Mouse (Mus musculus) yolk sac, embryonic 10.5 days (tissue): ENCODE results near the gene Ilvbl.
"Not testable (repeated sequence)": the region's sequence is repeated elsewhere in the genome, so short reads cannot be mapped to it uniquely, and the experiment has no call there.

Experiments used
- DNase-seq: peaks from one replicate; pipeline ENCODE4 v3.0.0-alpha.2; 2017; ENCODE audit warnings: low spot score

Ilvbl gene

DNA sequence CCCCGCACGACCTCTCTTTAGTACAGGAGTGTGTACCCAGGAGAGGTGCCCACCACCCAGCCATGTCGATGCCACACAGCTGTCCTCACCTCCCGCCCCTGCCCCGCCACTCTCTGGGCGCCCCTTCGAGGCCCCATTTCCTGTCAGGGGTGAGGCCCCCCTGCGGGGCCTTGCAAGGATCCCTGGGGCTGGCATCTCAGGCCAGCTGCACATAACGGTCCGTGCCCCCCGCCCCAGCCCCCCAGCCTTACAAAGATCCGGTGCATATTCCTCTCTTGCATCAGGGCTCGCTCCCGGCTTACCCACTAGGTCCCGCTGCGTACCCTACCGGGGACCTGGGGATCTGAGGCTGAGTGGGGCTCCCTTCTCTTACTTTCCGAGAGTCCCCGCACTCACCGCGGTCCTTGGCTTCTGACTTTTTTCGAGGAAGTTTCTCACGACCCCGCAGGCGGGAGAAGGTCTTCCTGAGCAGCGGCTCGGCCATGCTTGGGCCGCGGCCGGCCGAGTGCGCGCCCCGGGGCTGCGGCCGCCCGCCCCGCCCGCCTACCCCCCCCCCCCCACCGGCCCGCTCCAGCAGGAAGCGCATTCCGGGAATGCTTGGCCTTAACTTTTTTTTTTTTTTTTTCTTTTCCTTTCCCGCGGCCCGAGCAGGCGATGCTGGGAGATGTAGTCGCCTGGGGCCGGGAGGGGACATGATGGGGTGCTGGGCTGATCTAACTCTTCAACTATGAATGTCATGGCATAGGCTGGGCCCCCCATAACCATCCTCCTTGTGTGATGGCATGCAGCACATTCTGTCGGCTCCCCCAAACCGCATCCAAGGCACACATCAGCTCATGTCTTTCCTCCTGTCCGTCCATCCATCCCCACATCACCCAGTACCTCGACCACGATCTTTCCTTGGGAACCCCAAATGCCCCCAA, 17.5 kb downstream of the Ilvbl start, which contains the start of gene Syde1:
Gene Syde1 (minus strand): TSS at position 559 of the 923 bp plus-strand sequence.
- DNase-seq: peak; percentile 76

DNA sequence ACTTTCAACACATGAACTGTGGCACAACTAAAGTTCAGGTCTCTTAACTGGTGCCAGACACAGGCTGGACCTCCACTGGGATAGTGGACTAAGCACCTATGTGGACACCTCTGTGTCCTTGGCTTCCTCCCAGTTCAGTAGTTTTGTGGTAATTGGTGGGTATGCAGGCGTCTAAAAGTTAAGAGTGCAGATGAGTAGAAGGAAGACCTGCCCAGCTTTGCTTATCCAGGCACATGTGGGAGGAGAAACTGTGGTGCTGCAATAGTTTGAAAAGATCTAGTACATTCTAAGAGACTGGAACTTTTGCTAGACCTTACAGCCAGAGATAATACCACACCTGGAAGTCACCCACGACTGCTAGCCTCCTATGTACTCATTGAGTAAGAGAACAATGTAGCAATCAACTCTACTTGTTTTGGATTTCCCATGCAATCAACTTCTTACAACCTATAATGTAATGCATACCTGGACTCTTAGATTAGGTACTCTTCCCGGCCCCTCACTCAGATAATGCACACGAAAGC, 18.8 kb downstream of the Ilvbl start:
- DNase-seq: no peak

DNA sequence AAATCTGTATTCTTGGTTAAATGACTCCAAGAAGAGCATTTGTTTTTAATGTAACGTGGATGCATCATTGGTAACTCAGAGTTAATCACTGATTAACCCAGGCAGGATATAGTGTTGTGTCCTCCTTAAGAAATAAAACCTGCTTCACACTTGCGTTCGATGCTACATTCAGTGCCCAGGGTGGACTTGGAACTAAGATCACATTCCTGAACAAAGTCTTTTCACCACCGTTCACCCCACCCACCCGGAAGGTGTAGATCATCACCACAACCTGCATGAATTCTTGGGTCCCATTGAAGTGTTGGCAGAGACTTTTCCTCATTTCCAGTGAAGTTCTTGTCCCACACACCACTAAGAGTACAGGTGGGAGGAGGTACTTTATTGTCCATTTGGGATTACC, 19.6 kb downstream of the Ilvbl start:
- DNase-seq: peak; percentile 34

DNA sequence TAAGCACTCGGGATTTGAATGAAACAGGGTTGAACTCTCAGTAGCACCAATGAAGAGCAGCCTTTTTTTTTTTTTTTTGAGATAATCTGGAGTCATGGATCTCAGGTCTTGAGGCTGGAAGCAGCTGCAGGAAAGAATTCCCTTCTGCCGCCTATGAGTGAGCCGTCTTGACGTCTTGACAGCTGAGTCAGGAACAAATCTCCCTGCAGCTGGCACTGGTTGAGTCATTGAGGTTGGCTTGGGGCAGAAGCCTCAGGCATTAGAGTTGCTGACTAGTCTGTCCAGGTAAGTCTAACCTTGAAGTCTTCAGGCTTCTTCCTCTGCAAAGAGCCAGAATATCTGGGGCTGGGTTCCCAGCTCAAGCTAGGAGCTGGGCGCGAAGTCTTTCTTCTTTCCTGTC, 20.0 kb downstream of the Ilvbl start:
- no peak for DNase-seq

DNA sequence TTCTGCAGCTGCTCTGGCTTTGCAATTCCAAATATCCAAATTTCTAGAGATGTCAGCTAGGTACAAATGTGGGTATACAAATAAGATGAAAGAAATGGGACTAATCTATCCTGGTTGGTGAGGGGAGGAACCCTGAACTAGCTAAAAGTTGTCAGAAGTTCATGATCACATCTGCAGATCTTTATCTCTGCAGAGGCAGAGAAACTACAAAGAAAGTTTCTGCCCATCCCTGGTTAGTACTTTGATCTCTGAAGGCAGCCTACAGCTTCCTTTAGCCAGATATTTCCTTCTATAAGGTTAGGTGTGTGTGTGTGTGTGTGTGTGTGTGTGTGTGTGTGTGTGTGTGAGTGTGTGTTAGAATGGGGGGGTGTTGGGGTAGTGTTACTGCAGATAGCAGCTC, 20.4 kb downstream of the Ilvbl start:
- DNase-seq: no peak

DNA sequence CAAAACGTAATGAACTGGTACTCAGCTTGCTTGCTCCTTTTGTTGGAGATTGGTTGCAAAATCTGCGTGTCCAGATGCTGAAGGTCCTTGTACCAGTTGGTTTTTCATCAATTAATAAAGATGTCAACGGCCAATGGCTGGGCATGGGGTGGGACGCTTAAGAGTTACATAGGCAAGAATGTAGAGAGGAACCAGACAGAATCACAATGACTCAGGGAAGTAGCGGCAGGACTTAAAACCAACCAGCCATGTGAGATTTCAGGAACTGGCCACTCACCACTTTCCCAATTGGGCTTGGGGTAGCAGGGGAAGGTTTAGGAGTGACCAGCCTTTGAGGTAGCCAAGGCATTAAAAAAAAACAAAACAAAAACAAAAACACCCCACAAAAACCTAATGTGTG, 25.7 kb downstream of the Ilvbl start:
- no peak for DNase-seq

DNA sequence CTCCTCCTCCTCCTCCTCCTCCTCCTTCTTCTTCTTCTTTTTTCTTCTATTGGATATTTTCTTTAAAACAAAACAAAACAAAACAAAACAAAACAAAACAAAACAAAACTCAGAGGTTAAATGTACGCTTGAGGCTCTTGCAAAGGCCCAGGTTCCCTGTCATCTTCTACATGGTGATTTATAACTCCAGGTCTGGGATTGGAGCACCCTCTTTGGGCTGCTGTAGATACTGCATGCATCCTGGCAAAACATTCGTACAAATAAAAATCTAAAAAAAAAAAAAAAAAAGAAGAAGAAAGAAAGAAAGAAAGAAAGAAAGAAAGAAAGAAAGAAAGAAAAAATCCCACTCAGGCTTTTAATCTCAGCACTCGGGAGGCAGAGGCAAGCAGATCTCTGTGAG, 30.9 kb downstream of the Ilvbl start:
- no peak for DNase-seq

DNA sequence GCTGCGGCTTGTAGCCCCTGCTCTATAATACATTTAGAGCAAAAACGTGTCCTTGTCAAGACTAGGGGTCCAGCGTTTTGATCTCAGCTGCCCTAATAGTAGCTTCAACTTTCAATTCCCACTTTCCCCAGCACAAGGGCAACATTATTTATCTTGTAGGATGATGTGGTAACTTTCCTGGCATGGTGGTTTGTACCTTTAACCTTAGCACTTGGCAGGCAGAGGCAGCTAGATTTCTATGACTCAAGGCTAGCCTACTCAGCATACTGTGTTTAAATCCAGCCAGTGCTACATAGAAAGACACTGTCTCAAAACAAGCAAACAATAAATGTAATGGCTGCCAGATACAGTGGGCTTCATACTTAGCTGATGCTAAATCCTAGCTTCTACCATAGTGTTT, 33.5 kb downstream of the Ilvbl start:
- no peak for DNase-seq

DNA sequence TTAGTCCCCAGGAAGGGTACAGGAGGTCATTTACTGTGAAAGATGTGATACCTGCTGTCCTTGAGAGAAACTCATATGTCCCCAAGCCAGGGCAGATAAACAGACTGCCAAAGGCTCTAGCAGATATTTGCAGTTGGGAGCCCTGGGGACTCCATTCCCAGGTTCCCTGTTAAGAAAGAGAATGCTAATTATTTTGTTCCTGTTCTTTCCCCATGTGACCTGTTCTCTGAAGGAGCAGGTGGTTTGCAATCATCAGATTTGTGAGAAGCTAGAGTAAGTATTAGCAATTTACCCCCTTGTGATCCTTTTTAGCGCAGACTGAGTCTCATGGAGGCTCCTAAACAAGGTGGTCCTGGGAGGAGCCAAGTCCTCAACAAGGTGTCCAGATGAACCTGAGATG, 43.8 kb downstream of the Ilvbl start, which contains the start of gene Olfr1357:
Gene Olfr1357 (minus strand): TSS at position 101 of the 400 bp plus-strand sequence.
- no peak for DNase-seq

DNA sequence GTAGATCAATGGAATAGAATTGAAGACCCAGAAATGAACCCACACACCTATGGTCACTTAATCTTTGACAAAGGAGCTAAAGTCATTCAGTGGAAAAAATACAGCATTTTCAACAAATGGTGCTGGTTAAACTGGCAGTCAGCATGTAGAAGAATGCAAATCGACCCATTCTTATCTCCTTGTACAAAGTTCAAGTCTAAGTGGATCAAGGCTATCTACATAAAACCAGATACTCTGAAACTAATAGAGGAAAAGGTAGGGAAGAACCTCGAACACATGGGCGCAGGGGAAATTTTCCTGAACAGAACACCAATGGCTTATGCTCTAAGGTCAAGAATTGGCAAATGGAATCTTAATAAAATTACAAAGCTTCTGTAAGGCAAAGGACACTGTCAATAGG, 49.0 kb downstream of the Ilvbl start:
- DNase-seq: not testable (repeated sequence)

DNA sequence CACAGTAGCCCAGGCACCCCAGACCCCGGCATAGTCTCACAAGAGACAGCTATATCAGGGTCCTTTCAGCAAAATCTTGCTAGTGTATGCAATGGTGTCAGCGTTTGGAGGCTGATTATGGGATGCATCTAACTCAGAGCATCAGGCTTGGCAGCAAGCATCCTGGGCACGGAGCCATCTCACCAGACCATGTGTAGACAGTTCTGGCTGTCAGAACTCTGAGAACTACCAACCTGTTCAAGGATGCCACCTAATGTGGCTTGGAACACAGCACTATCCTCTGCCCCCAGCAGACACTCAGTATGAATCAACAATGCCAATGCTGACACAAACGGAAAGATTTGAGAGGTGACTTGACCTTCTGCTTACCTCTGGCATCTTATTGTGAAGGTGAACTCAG, 56.0 kb downstream of the Ilvbl start:
- no peak for DNase-seq

DNA sequence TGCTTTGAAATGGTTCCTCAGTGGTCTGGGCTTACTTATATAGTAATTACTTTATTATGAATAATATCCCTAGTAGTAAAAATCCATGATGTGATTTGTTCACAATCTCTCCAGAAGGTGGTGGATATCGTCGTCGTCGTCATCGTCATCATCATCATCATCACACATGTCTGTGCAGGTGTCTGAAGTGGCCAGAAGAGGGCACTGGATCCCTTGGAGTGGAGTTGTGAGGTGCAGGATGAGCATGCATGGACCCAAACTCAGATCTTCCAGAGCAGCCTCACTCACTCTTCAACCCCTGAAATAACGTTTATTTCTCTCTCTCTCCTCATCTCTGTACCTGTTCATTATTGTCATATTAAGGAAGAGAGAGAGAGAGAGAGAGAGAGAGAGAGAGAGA, 58.2 kb downstream of the Ilvbl start:
- peak; percentile 7 for DNase-seq
